Comparison of ENCODE assay signal across 8 mouse cellular contexts in the genomic region with DNA sequence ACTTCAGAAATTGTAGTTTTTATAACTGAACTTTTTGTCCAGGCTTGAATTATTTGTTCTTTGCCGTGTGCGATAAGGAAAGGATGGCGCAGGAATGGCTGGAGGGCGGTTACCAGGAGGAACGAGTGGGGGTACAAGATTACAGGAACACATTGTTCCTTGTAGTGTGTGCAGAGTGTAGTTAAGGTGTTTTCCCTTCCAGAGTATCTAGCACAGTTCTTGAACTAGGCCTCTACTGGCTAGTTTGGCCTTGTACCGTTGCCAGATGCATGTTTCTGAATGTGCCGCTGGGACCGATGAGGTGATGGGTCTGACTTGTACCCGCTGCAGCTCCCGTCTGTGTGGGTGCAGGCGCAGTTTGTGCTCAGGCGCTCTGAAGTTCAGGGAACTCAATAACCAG. TPM values are rescaled to one million over a fixed set of nuclear protein-coding genes. Genes with fewer than 3 reads are reported as not detected.
DNase-seq lines count a peak whose midpoint lies in the region; ATAC-seq lines count a peak whose summit lies in the region.

No protein-coding gene starts in this region.

- DNase-seq in forebrain, embryonic 10.5 days (ENCODE audit: extremely low spot score, low spot score), result no peak
- DNase-seq in lung, postnatal 14 days, result peak; percentile 65
- no peak for DNase-seq in right cerebral cortex, postnatal 36 days (ENCODE audit: low spot score in 2 of 2)

- H3K27ac ChIP-seq in forebrain, embryonic 10.5 days, result 0 out of 2 replicates have a peak overlapping the region, but pooled peaks have one; percentile 40
- no peak overlapping the region for H3K27ac ChIP-seq in forebrain, embryonic 15.5 days (replicated peaks)
- peak overlapping the region; percentile 50; the same call in 1 of the 2 replicates for H3K27ac ChIP-seq in embryonic facial prominence, embryonic 12.5 days
- peak overlapping the region; percentile 63; the same call in 1 of the 2 replicates for H3K27ac ChIP-seq in kidney, embryonic 14.5 days (ENCODE audit: low read depth, low read length)

- 0 out of 2 replicates have a peak, but pooled peaks cover 3% of the 10 kb centered on the region for H3K36me3 ChIP-seq in forebrain, embryonic 10.5 days (replicated peaks)
- no peaks in the 10 kb centered on the region for H3K36me3 ChIP-seq in forebrain, embryonic 15.5 days
- H3K36me3 ChIP-seq in embryonic facial prominence, embryonic 12.5 days, result no peaks in the 10 kb centered on the region
- no peaks in the 10 kb centered on the region for H3K36me3 ChIP-seq in kidney, embryonic 14.5 days (ENCODE audit: control insufficient read depth, insufficient read depth, low read length)

- H3K4me2 ChIP-seq in forebrain, embryonic 15.5 days (replicated peaks), result no peak overlapping the region
- peak overlapping the region; percentile 13; the same call in 1 of the 2 replicates for H3K4me2 ChIP-seq in embryonic facial prominence, embryonic 12.5 days (replicated peaks)
- H3K4me2 ChIP-seq in kidney, embryonic 14.5 days (replicated peaks; ENCODE audit: low read depth, low read length), result peak overlapping the region; percentile 12; the same call in 1 of the 2 replicates

- H3K27me3 ChIP-seq in forebrain, embryonic 10.5 days (ENCODE audit: poor library complexity, severe bottlenecking), result peaks cover 10% of the 10 kb centered on the region
- no peaks in the 10 kb centered on the region for H3K27me3 ChIP-seq in forebrain, embryonic 15.5 days
- H3K27me3 ChIP-seq in embryonic facial prominence, embryonic 12.5 days, result no peaks in the 10 kb centered on the region
- no peaks in the 10 kb centered on the region for H3K27me3 ChIP-seq in kidney, embryonic 14.5 days (ENCODE audit: control insufficient read depth, insufficient read depth, low read length)

- H3K4me1 ChIP-seq in forebrain, embryonic 10.5 days, result peaks cover 41% of the 10 kb centered on the region
- peaks cover 26% of the 10 kb centered on the region for H3K4me1 ChIP-seq in forebrain, embryonic 15.5 days
- H3K4me1 ChIP-seq in embryonic facial prominence, embryonic 12.5 days, result peaks cover 43% of the 10 kb centered on the region
- peaks cover 47% of the 10 kb centered on the region for H3K4me1 ChIP-seq in kidney, embryonic 14.5 days (ENCODE audit: control insufficient read depth, insufficient read depth, low read length)

- H3K4me3 ChIP-seq in forebrain, embryonic 10.5 days, result peak overlapping the region; percentile 16; the same call in 1 of the 2 replicates
- no peak overlapping the region for H3K4me3 ChIP-seq in forebrain, embryonic 15.5 days
- H3K4me3 ChIP-seq in embryonic facial prominence, embryonic 12.5 days, result no peak overlapping the region
- H3K4me3 ChIP-seq in kidney, embryonic 14.5 days (ENCODE audit: low read length), result no peak overlapping the region

- peaks cover 5% of the 10 kb centered on the region; the same call in 1 of the 2 replicates for H3K9me3 ChIP-seq in forebrain, embryonic 10.5 days
- no peaks in the 10 kb centered on the region for H3K9me3 ChIP-seq in forebrain, embryonic 15.5 days
- no peaks in the 10 kb centered on the region for H3K9me3 ChIP-seq in embryonic facial prominence, embryonic 12.5 days
- H3K9me3 ChIP-seq in kidney, embryonic 14.5 days (ENCODE audit: control insufficient read depth, low read length), result no peaks in the 10 kb centered on the region

- no peak overlapping the region for H3K9ac ChIP-seq in forebrain, embryonic 15.5 days (replicated peaks)
- H3K9ac ChIP-seq in embryonic facial prominence, embryonic 12.5 days, result no peak overlapping the region
- peak overlapping the region; percentile 9; the same call in 1 of the 2 replicates for H3K9ac ChIP-seq in kidney, embryonic 14.5 days (ENCODE audit: low read depth, low read length)

- ATAC-seq in forebrain, embryonic 15.5 days (replicated peaks), result no peak
- ATAC-seq in embryonic facial prominence, embryonic 12.5 days (ENCODE audit: insufficient number of reproducible peaks, insufficient read depth, low FRiP score, low TSS enrichment), result no peak
- no peak for ATAC-seq in kidney, embryonic 14.5 days (ENCODE audit: low FRiP score, low TSS enrichment)
- no peak for ATAC-seq in cerebellum, adult (ENCODE audit: insufficient number of reproducible peaks, low FRiP score, low TSS enrichment)
- ATAC-seq in frontal cortex, adult (ENCODE audit: low TSS enrichment), result no peak

- 84% methylated on average over 12 of the region's 12 CpGs for WGBS in forebrain, embryonic 10.5 days
- 88% methylated on average over 12 of the region's 12 CpGs for WGBS in forebrain, embryonic 15.5 days
- 59% methylated on average over 12 of the region's 12 CpGs for WGBS in embryonic facial prominence, embryonic 12.5 days
- 61% methylated on average over 12 of the region's 12 CpGs for WGBS in kidney, embryonic 14.5 days

RNA-seq across cellular contexts. Expression of gene Cyth3, which starts 3.2 kb away (rescaled TPM):
- polyA plus RNA-seq in forebrain, embryonic 10.5 days (2016; fragmentation: Nextera tagmentation; extraction: Ambion mirVana), result 31.2 and 31.6 TPM in 2 replicates
- polyA plus RNA-seq in forebrain, embryonic 15.5 days (2015; fragmentation: Nextera tagmentation; extraction: Ambion mirVana), result 38.4 and 42.6 TPM in 2 replicates
- 46.0 and 48.7 TPM in 2 replicates for polyA plus RNA-seq in embryonic facial prominence, embryonic 12.5 days (2016; fragmentation: Nextera tagmentation; extraction: Ambion mirVana)
- polyA plus RNA-seq in kidney, embryonic 14.5 days (2014; fragmentation: Nextera tagmentation; extraction: Ambion mirVana), result 35.7 and 64.9 TPM in 2 replicates
